Mouse (Mus musculus) megakaryocyte, embryonic 14.5 days (primary cell): ENCODE measurements at regions not wholly inside any gene's neighbourhood (a gene's known extent, or its start where the extent isn't known, plus 50 kb on each side); places are given as distances from the start of the nearest gene placed in this dataset.

Experiments used
- FLI1 ChIP-seq: IDR thresholded peaks from 2 replicates; pipeline ENCODE4 v1.6.1; 2012; ENCODE audit warnings: low read length, inconsistent platforms, mixed read lengths
- GATA1 ChIP-seq: IDR thresholded peaks from 3 replicates; pipeline ENCODE4 v1.6.1; 2012; ENCODE audit warnings: mixed read lengths, low read length, inconsistent platforms, borderline replicate concordance

- TF ChIP-seq GATA1 (no peak), FLI1 (no peak)
Observed at GRCm38 (mm10) chr13:8108701-8109100, 94.0 kb upstream of the Adarb2 start.
